Mouse (Mus musculus) thymus, adult 2 months (tissue): Measurements from ENCODE around the gene Nars2. TPM values are rescaled to one million over a fixed set of nuclear protein-coding genes. Genes with fewer than 3 reads are reported as not detected.

Experiments used
- DNase-seq: peaks from one replicate; pipeline ENCODE4 v3.0.0; 2021
- H3K27ac ChIP-seq: fragments of 200-500 bp; 2 replicates; pipeline ENCODE4 v1.5.1; 2012; ENCODE audit warnings: low read length, control low read depth; ENCODE audit not compliant: control insufficient read depth, insufficient read depth
- H3K27me3 ChIP-seq: fragments of 200-500 bp; 2 replicates; pipeline ENCODE4 v1.6.1; 2012; ENCODE audit warnings: mild to moderate bottlenecking, low read length, moderate library complexity, mixed read lengths; ENCODE audit not compliant: control insufficient read depth, insufficient read depth
- H3K36me3 ChIP-seq: fragments of 200-500 bp; 2 replicates; pipeline ENCODE4 v1.6.1; 2012; ENCODE audit warnings: mild to moderate bottlenecking, low read length, moderate library complexity; ENCODE audit not compliant: control insufficient read depth, insufficient read depth
- H3K4me1 ChIP-seq: fragments of 200-500 bp; replicated peaks from 2 replicates; pipeline ENCODE4 v1.6.1; 2012; ENCODE audit warnings: low read length; ENCODE audit not compliant: control insufficient read depth, insufficient read depth
- H3K4me3 ChIP-seq: fragments of 200-500 bp; 2 replicates; pipeline ENCODE4 v1.5.1; 2012; ENCODE audit warnings: mild to moderate bottlenecking, low read length, control low read depth, moderate library complexity; ENCODE audit not compliant: control insufficient read depth, insufficient read depth
- CTCF ChIP-seq: fragments of 200-500 bp; IDR thresholded peaks from 2 replicates; pipeline ENCODE4 v1.5.1; 2012; ENCODE audit warnings: mild to moderate bottlenecking, control low read depth, low read length, moderate library complexity, borderline replicate concordance; ENCODE audit not compliant: control insufficient read depth, poor library complexity, insufficient read depth; ENCODE audit errors: extremely low read depth
- POLR2A ChIP-seq: fragments of 200-500 bp; IDR thresholded peaks from 2 replicates; pipeline ENCODE4 v1.6.1; 2012; ENCODE audit warnings: mild to moderate bottlenecking, low read length, control low read depth, moderate library complexity; ENCODE audit not compliant: control insufficient read depth, poor library complexity, insufficient read depth; ENCODE audit errors: extremely low read depth
- WGBS: fragments of 180-500 bp; shearing (Covaris S2); methylation state at CpG from one replicate; pipeline ENCODE4 v1.1.7; 2018; 5-methylcytosine and 5-hydroxymethylcytosine counted together
- polyA plus RNA-seq: library from polyadenylated mRNA; depleted of rRNA; stranded (reverse); fragments of >200 nt; gene quantifications from 2 replicates; pipeline ENCODE4 v1.2.3, GENCODE M21; 2012

Gene Nars2
- polyA plus RNA-seq, 1 experiment: 3.2 TPM

DNA sequence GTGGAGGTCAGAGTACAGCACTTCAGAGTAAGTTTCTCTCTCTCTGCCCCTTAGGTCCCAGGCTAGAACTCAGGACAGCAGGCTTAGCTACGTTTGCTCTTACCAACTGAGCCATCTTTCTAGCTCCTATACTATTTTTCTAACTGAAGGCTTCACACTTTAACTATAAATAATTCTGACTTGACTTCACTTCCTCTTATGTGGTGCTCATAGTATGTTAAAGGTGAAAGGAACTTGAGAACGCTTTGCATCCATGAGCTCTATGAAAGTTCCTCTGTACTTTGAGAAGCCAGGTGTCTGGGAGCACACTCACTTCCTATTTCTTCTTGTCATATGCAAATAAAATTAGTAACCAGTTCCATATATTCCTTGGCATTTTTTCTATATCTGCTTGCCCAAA is 109.7 kb downstream of the Nars2 start:
- WGBS: 82% methylated on average over 2 of the region's 2 CpGs
- no peaks in the 10 kb centered on the region for H3K4me1 ChIP-seq
- DNase-seq: no peak
- H3K36me3 ChIP-seq: no peaks in the 10 kb centered on the region
- H3K27me3 ChIP-seq: no peaks in the 10 kb centered on the region
- no peak overlapping the region for H3K4me3 ChIP-seq
- TF ChIP-seq POLR2A: no peak
- no peak for TF ChIP-seq CTCF
- H3K27ac ChIP-seq: no peak overlapping the region

DNA sequence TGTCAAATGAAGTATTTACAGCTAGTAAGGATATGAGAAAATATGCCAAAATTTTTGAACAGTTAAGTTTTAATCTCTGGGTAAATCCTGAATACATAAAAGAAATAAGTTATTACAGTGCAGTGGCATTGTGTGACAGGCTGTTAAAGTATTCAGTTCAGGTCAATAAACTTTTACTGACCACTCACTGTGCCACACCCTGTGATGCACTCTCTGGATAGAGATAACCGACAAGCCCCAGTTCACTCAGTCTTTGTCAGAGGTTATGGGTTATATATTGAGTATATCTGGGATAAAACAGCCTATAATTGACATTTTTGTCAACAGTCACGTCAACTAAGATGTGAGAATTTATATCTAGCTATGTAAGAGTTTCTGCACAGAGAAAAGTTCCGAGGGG is 120.2 kb downstream of the Nars2 start:
- Histone ChIP-seq H3K27ac (no peak overlapping the region), H3K4me3 (no peak overlapping the region), H3K4me1 (no peaks in the 10 kb centered on the region), H3K36me3 (no peaks in the 10 kb centered on the region), H3K27me3 (no peaks in the 10 kb centered on the region)
- 97% methylated on average over 3 of the region's 3 CpGs for WGBS
- DNase-seq: no peak
- TF ChIP-seq POLR2A (no peak), CTCF (no peak)

DNA sequence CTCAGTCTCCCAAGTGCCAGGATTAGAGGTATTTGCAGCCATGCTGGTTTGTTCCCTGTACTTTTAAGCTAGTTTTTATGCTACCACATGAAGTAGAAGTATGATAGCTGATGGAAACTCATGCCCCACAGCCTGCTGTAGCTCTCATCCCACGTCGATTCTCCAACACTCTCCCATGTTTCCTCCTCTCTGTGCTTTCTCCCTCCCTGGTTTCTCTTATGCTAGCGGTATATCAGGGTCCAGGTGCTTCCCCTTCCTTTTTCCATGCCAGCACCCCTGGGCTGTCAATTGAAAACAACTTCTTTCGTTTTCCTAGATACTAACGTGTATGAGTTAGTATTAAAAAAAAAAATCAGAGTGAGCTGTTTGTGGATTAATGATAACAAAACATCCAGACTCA is 120.8 kb downstream of the Nars2 start:
- DNase-seq: no peak
- whole genome bisulfite sequencing: 24% methylated on average over 5 of the region's 5 CpGs
- Histone ChIP-seq H3K27me3 (no peaks in the 10 kb centered on the region), H3K4me3 (no peak overlapping the region), H3K36me3 (no peaks in the 10 kb centered on the region), H3K4me1 (no peaks in the 10 kb centered on the region), H3K27ac (no peak overlapping the region)
- TF ChIP-seq POLR2A: no peak
- no peak for TF ChIP-seq CTCF

DNA sequence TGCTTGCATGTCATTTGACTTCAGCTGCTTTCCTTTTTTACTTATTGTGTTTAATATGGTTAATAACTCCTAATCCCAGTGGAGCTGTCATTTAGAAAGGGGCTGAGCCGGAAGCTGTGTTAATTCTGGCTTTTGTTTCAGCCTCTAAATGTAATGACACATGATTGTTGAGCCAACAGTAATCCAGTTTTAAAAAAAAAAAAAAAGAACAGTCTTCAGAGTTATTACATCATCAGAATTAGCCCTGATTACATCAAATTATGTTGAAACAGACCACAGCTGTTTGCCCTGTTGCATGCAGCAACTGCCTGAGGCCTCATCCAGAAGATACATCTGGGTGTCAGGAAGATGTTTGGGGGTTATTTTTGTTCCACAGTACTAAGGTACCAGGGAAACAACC is 123.7 kb downstream of the Nars2 start:
- Histone ChIP-seq H3K27ac (no peak overlapping the region), H3K4me1 (no peaks in the 10 kb centered on the region), H3K4me3 (no peak overlapping the region), H3K36me3 (no peaks in the 10 kb centered on the region), H3K27me3 (no peaks in the 10 kb centered on the region)
- TF ChIP-seq POLR2A: no peak
- WGBS: 94% methylated on average over 1 of the region's 1 CpGs
- DNase-seq: no peak

DNA sequence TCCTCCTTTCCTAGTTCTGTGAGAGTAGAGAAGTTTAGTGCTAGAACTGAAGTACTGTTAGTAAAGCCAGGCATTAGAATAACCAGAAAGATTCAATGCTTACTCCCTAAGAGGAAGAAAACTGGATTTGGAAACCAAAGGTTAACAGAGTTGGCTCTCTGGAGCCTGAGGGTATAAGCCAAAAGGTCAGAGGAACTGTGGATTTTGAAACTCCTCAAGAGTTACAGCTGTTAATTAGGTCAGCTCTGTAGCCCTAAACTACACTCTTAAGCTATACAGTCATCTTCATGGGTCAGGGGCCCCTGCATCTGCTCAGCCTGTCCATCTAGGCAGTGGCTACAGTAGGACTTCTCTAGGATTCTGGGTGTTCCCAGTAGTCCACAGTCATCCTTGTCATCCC is 125.7 kb downstream of the Nars2 start:
- Histone ChIP-seq H3K27ac (no peak overlapping the region), H3K27me3 (peaks cover 2% of the 10 kb centered on the region; the same call in 1 of the 2 replicates), H3K4me3 (no peak overlapping the region), H3K36me3 (no peaks in the 10 kb centered on the region), H3K4me1 (peaks cover 7% of the 10 kb centered on the region)
- DNase-seq: no peak
- TF ChIP-seq POLR2A (no peak), CTCF (no peak)

DNA sequence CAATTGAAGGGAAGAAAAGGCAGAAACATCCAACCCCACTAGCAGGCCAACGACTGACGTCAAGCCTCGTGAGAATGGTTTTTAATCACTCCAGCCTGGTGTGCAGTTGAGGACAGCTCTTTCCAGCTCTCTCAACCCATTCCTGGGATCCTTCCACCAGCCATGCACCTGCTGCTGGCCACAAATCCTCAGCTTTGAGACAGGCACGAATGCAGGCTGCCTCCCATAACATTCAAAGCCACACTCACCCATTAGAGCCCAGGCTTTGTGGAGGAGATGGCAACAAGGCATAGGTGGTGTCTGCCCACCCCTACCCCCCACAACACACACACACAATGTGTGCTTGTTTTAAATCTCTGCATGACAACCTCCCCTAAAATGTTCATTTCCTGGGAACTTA is 127.4 kb downstream of the Nars2 start:
- Histone ChIP-seq H3K4me3 (no peak overlapping the region), H3K27ac (no peak overlapping the region), H3K36me3 (no peaks in the 10 kb centered on the region), H3K27me3 (peaks cover 8% of the 10 kb centered on the region), H3K4me1 (peaks cover 14% of the 10 kb centered on the region)
- no peak for DNase-seq
- TF ChIP-seq CTCF: no peak
- TF ChIP-seq POLR2A: no peak
- WGBS: 76% methylated on average over 4 of the region's 4 CpGs

DNA sequence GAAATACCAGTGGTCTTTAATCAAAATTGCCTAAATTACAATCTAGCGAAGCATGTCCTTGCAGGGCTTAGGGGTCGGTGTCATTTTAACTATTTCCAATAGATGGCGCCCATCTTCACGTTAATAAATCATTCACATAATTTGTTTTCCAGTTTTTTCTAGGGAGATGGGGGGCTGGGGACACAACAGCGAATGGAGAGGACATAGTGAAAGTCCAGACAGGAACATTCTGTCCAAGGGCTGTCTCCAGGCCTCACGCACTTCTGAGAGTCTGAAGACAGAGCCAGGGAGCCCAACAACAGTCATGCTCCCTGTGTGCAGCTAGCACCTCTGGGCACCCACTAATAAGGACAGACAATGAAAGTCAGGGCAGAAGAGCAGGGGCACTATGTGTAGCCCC is 127.8 kb downstream of the Nars2 start:
- 21% methylated on average over 6 of the region's 6 CpGs for WGBS
- Histone ChIP-seq H3K36me3 (no peaks in the 10 kb centered on the region), H3K27me3 (peaks cover 8% of the 10 kb centered on the region), H3K4me1 (peaks cover 14% of the 10 kb centered on the region), H3K4me3 (no peak overlapping the region), H3K27ac (no peak overlapping the region)
- DNase-seq: no peak
- TF ChIP-seq CTCF: no peak
- TF ChIP-seq POLR2A: no peak
